Mouse (Mus musculus): ENCODE results near the gene Pnpla6.

- TF ChIP-seq CTCF (IDR thresholded peaks at IDR 0.05) = no peak
- TF ChIP-seq EP300 (IDR thresholded peaks at IDR 0.05) = no peak
Observed at GRCm38 (mm10) chr8:3540076-3540475, 24.9 kb downstream of the Pnpla6 start.

Data from lung, postnatal 0 days (tissue).